Mouse (Mus musculus) neural tube, embryonic 10.5 days (tissue): ENCODE measurements at regions not wholly inside any gene's neighbourhood (a gene's known extent, or its start where the extent isn't known, plus 50 kb on each side); places are given as distances from the start of the nearest gene placed in this dataset.
A peak's percentile ranks its signal among the peaks of the same experiment; 100 is the strongest.

Experiments used
- DNase-seq: peaks from one replicate; pipeline ENCODE4 v3.0.0-alpha.2; 2017; ENCODE audit warnings: low spot score; ENCODE audit errors: extremely low spot score

DNA sequence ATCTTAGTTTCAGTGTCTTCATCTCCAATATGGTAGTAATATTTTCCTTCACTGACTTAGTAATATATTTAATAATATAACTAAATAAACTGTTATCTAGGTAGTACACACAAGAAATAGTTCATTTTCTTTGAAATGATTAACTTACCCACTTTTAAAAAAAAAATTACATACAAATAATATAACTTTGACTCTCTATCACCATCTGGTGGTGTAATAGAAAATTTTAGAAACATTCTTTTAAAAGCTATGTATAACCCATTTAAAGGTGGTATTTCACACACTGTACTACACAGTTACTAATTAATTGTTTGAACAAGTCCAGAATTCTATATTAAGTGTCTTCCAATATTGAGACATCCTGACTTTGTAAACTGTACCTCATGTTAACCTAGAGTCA lies 53.9 kb upstream of the Olfr266 start:
- no peak for DNase-seq

DNA sequence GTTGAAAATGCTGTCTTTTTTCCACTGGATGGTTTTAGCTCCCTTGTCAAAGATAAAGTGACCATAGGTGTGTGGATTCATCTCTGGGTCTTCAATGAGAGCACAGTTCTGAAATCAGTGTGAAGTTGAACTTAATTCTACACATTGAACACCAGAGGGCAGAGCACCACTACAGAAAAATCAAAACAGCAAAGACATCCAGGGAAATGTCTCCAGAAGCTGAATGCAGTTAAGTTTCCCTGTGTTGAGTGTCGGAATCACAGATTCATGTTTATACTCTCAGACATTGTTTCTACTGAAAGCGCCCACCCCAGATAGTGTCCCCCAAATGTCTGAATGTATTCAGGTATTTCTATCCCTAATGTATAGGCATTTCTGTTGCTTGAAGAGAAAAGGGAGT lies 77.1 kb upstream of the Olfr266 start:
- no peak for DNase-seq

DNA sequence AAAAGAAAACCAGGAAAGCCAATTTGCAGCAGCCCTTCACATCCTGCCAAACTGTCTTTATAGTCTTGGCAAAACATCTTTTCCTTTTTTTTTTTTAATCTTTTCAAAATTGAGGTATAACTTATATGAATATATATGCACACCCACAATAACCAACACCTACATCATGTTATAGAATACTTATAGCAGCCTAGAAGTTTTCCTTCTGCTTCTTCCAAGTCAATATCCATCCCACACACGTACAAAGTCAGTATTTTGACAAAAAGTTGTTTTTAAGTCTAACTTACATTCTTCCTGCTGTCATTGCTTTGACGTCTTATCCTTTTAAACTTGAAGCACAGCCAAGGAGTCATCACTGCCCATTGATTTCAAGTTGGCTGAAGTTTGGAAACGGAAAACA lies 80.6 kb upstream of the Olfr266 start:
- DNase-seq: no peak

DNA sequence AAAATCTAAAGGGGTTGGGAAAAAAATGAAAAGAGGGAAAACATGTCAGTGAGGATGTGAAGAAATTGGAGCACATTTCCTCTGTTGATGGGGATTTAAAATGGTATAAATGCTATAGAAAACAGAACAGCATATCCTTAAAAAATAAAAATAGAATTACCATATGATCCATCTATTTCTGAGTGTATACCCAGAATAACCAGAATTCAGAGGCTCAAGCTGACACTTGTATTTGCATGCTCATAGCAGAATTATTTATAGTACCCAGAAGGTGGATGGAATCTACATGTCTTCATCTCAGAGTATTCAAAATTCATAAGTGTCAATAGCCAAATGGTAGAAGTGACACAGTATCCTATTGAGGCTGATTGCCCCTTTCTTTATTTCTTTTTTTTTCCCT lies 99.9 kb upstream of the Kcna3 start:
- no peak for DNase-seq

DNA sequence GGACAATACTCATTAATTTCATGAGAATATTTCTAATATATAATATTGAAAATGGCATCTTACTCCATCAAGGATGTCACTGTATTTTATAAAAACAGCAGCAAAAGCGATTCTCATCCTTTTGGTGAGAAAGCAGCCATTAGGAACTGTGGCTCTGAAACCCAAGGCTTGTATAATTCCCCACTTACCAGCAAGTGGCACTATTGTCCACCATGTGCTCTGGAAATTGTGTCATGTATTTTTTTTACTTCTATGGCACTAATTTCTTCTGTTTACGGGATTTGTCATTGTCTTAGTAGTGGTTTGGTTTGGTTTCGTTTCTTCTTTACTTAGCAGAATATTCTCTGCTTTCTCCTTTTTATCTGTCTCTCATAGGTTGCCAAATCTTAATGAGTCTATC lies 95.9 kb upstream of the Kcna3 start:
- DNase-seq: no peak

DNA sequence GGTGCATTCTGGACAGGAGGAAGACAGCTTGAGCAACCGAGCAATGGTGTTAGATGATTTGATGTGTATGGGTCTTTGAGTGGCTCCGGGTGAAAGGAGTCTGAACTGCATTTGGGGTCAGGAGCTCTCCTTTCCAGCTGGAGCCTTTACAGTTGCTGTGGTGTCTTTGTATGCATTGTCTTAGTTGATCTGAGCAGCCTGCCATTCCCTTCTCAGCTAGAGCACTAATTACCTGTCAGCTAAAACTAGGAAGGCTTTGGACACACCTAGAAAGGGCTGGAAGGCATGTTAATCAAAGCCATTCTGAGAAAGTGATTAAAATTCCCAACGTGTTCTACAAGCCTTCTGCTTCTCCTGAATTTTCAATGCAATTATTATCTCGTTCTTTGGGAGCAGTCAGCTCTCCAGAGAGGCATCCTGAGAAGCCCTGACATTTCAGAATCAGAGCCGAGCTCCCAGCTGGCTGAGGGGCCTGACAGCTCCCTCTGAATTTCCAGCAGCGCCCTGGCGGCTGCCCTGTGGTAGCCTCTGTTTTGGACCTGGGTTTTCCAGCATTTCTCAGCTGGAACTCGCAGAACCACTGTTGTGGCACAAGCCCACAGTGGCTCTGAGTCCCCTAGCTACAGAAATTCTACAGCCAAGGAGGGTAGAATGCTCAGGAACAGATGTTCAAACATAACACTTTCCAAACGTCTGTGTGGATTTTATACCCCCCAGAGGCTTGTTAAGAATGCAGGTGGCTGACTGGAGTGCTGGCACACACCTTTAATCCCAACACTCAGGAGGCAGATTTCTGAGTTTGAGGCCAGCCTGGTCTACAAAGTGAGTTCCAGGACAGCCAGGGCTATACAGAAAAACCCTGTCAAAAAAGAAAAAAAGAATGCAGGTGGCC lies 80.2 kb upstream of the Kcna3 start:
- DNase-seq: peak; percentile 15

DNA sequence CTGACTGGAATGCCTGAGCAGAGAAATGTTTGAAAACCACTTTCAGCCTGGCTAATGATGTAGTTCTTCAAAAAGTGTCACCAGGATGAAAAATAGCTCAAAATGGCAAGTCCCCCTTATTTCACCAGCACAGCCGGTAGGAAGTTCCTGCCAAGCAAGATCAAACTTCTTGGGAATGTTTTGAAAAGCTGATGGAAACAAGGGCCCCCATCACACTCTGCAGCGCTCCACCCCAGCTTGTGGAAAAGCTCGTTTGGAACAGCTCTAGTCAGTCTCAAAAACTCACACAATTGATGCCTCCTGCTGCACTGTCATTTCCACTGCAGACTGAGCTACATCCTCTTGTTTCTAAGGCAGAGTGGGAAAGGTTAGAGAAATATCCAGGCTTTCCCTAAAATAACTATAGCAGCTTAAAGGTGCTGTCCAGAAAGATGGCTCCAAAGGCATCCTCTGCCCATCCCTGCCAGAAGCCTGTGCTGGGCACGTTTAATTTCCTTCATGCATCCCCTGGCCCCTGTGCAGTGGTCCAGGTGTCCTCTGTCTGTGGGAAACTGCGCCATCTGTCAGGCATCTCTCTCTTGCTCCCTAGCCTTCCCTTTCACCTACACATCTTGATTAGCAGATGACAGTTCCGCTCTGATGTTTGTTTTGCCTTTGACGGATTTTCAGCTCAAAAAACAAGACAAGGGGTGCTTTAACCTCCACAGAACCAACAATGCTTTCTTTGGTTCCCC lies 78.6 kb upstream of the Kcna3 start:
- no peak for DNase-seq

DNA sequence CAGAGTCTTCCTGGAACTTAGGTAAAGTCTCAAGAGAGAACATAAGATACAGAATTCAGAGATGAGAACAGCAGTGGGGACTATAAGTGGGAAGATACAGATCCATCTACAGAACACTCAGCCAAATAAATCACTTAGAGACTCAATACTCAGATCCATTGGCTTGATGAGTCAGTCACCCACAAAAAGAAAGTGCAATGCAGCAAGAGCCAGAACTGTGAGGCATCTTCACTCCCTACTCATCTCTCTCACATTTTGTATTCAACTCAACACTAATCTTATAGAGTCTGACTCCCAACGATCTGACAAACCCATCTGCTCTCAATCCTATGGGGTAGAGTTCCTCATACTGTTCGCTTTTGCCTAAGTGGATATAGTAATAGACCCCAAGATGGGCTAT lies 77.8 kb upstream of the Kcna3 start:
- DNase-seq: no peak

DNA sequence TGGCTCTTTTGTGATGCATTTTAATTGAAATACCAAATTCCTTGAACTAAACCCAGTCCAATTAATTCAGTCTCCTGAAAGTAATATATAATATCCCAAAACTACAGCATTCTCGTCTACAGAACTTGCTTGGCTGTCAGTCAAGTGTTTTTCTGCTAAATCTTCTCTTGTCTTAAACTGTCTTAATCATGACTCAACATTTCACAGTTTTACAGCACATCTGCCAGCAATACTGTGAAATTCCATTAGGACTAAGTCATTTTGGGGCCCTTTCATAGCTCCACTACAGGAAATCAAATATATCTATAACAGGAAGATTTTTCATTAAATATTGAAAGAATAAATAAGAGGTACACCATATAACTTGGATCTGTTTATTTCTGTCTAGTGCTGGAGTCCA lies 75.4 kb upstream of the Kcna3 start:
- DNase-seq: no peak

DNA sequence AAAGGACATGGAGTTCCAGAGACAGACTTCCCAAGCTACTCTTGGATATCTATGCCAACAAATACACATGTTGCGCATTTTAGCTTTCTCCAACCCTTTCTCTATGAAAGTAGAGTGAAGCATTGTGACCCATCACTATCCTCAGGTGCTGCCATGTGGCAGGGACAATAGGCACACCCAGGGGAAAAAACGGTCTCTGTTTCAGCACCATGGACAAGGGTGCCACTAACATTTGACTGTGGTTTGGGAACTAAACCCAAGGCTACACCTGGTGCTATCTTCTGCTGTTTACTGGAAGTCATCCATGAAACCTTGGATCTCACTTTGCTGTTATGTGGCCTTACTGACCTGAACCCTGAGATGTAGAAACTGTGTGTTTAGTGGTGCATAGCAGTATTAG lies 73.5 kb upstream of the Kcna3 start:
- no peak for DNase-seq

DNA sequence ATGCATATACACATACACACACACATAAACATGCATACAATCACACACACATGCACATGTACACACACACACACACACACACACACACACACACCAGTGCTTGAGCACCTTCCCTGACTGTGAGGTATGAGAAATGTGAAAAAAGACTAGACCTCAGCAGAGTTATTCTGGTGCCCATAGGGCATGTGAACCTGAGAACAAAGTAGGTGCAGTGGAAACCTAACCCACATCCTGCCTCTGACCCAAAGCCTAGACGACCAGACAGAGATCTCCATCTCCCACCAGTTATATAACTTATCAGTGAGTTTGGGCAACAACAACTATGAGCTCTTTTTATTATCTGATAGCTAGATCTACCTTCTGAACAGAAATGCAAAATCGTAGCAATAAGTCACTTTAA lies 69.8 kb upstream of the Kcna3 start:
- no peak for DNase-seq

DNA sequence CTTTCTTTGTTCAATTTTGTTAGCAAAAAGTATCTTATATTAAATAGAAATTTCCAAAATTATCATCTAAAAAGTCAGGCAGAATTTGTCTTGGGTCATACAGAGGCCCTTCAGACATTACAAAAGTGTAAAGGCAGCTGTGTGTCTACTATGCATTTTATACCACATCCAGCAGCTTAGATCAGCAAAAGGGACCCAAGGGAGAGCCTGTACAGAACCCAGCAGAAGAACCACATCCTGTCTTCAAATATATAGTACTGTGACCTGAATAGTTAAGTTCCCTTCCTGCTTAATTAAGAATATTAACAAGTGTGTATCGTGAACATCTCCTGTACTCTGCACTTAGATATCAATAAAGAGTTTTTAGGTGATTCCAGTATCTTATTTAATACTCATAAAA lies 68.5 kb upstream of the Kcna3 start:
- DNase-seq: no peak

DNA sequence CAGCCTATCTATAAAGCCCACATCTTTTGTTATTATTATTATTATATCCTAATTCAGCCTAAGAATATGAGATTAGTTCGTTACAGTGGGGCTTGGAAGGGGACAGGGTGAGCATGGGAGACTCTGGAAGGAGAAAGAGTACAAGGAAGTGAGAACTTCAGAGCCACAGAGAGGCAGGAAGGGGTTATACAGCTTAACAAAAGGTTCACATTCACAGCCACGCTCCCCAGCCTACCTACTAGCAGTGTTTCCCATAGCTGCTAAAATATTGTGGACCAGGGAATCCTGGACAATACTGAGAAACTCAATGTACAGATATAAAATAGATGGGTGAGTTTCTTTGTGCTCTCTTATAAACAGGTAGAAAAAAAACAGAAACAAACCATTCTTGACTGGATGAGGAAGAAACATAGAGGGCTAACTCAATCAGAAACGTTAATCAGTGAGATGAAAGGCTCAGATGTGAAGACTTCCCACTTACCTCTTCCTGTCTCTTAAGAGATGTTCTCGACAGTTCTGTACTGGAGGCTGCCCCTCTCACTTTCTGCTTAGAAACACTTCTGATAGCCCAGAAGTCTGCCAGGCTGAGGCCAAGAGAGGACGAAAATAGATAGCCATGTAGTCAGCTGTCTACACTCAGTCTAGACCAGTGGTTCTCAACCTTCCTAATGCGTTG lies 61.7 kb upstream of the Kcna3 start:
- DNase-seq: no peak

DNA sequence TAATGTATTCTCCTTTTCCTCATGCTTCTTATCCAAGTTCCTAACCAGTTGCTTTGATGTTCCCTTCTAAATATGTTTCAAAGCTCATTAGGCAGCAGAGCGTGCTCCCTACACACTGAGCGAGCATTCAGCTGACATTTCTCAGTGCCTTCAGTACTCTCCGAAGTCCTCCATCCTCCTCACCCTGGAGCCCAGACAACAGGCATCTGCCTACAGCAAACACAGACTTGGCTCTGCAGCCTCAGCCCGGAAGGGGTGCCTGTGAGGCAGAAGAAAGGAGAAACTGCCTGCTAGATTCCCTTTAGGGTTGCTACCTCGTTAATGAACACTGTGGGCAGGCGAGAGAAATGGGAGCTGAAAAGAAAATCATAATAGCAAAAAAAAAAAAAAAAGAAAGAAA lies 57.2 kb upstream of the Kcna3 start:
- DNase-seq: no peak

DNA sequence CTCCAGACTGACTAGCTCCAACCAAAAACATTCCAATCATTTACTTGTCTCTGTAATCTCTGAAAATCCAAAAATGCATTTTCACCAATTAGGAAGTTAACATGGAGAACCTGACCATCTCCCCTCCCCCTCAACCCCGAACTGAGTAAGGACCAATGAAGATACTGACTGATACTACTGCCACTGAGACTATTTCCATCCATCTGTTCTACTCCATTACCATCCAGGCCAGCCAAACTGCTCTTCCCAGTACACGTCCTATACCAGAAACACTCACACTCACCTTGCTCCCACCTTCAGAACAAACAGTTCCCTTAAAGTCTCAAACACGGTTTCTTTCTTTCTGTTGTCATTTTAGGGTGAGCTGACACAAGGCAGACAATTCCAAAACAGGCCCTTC lies 55.1 kb upstream of the Kcna3 start:
- DNase-seq: no peak

DNA sequence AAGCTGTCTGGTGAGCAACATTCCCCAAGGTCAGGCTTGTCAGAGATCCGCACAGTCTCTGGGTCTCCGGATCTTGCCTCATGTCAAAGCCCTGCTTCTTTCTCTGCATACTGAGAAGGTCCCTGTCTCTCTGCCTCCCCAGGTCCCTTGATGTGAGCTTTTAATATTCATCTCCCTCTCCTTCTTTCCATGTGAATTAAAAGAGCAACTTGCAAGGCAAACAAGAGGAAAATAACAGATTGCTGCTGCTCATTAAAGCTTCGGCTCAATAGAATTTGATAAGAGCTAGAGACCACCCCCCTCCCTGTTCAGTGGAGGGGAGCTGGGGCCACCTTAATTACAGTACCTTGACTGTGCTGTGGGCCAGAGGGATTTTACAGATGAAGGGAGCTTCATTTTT lies 54.6 kb upstream of the Kcna3 start:
- DNase-seq: no peak

DNA sequence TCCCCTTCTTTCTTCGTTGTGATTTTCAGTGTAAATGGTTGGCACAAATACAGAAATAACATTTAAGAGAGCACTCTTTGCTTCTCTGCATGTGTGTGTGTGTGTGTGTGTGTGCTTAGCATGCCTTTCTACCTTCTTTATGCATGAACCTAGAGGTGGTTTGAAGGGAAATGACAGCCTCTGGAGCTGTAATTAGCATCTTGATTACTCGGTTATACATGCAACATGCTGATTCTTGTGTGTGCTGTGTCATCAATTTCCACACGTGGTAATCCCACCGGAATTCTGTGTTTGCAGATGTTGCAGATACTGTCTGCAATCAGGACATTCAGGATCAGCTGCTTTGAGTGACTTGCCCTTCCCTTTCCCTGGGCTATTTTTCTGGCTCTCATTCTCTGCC lies 51.7 kb upstream of the Kcna3 start:
- no peak for DNase-seq
